Mouse (Mus musculus): ENCODE results near the gene Rab5b. TPM values are rescaled to one million over a fixed set of nuclear protein-coding genes. Genes with fewer than 3 reads are reported as not detected.

Gene Rab5b
- polyA plus RNA-seq, 1 experiment from 2014 or later, result 71.8 TPM

DNA sequence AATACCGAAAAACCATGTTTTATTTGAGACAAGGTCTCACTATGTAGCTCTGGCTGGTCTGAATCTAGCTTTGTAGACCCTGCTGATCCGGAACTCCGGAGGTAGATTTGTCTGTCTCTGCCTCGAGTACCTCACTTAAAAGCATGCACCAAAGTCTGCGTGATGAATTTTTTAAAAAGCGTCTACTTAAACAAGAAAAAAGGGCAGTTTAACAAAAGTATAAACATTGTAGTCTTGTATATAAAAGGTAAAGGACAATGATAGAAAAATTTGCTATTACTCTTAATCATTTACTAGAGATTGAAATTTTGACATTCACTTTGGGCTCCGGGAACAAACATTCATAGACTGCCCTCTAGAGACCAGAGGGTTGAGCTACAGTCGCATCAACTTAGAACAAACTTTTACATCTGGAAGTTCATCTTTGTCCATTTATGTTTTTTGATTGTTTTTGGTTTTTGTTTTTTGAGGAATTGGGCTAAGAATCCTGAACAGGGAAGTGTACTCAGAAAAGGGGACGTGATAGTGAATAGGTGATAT, 21.5 kb downstream of the Rab5b start:
- H3K9ac ChIP-seq (replicated peaks; ENCODE audit: low read depth), result no peak overlapping the region; the same call in 1 of the 2 replicates
- H3K27me3 ChIP-seq (replicated peaks; ENCODE audit: insufficient read depth, low read length), result no peaks in the 10 kb centered on the region
- peak overlapping the region; percentile 64 for H3K4me3 ChIP-seq (ENCODE audit: low read depth, low read length)
- peak; percentile 75 for TF ChIP-seq CTCF (IDR thresholded peaks at IDR 0.05)
- no peak for TF ChIP-seq EP300 (IDR thresholded peaks at IDR 0.05)
- peaks cover 6% of the 10 kb centered on the region; the same call in 1 of the 2 replicates for H3K4me1 ChIP-seq (ENCODE audit: insufficient read depth, low read depth, low read length)
- DNase-seq (ENCODE audit: low spot score), result peak; percentile 87
- no peaks in the 10 kb centered on the region; the same call in 1 of the 2 replicates for H3K36me3 ChIP-seq (ENCODE audit: insufficient read depth, low read length)
- ATAC-seq, result peak; percentile 23; the same call in 1 of the 2 replicates
- H3K27ac ChIP-seq (ENCODE audit: low read length), result peak overlapping the region; percentile 75
- H3K9me3 ChIP-seq (ENCODE audit: low read length), result no peaks in the 10 kb centered on the region
- WGBS, result 2% methylated on average over 9 of the region's 9 CpGs
- H3K4me2 ChIP-seq (replicated peaks; ENCODE audit: low read depth, low read length), result peak overlapping the region; percentile 80

DNA sequence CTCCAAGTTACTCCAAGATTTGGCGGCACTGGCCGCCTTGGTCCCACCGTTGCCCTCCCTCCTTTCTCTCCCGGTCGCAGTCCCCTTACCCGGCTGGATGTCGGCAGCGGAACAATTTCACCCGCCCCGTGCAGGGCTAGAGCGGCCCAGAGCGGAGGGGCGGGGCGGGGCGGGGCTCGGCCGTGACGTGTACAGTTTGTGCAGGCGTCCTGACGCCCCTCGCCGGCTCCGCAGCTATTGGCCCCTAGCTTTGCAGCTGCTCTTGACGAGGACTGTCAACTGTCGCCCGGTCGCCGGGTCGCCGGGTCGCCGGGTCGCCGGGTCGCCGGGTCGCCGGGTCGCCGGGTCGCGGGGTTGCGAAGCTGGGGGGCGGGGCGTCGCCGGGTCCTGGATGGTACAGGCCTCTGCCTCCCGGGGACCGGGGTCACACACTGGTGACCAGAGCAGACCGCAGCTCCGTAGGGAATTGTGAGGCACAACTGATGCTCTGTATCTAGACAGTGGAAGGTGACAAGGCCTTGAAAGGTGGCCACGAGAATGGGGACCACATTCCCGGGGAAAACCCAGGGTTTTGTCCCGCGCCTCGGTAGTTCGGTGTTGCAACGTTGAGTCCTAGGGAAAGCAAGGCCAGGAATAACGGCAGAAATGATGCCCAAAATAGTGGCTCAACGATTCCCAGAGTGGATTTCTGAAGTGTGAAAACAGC, 22.1 kb downstream of the Rab5b start, which contains the start of gene Suox:
TSS of gene Suox (minus strand) at position 311 of the 706 bp plus-strand sequence.
- no peaks in the 10 kb centered on the region for H3K9me3 ChIP-seq (ENCODE audit: low read length)
- H3K4me3 ChIP-seq (ENCODE audit: low read depth, low read length), result peak within 1 kb of the TSS; percentile 64
- H3K4me1 ChIP-seq (ENCODE audit: insufficient read depth, low read depth, low read length), result peaks cover 6% of the 10 kb centered on the region; the same call in 1 of the 2 replicates
- WGBS, result 0% methylated on average over 58 of the region's 60 CpGs
- DNase-seq (ENCODE audit: low spot score) (peak; percentile 93), ATAC-seq (peak; percentile 96)
- H3K27me3 ChIP-seq (replicated peaks; ENCODE audit: insufficient read depth, low read length), result no peaks in the 10 kb centered on the region
- no peaks in the 10 kb centered on the region for H3K36me3 ChIP-seq (ENCODE audit: insufficient read depth, low read length)
- H3K27ac ChIP-seq (ENCODE audit: low read length), result peak within 1 kb of the TSS; percentile 75
- H3K4me2 ChIP-seq (replicated peaks; ENCODE audit: low read depth, low read length), result peak within 1 kb of the TSS; percentile 80
- TF ChIP-seq EP300 (IDR thresholded peaks at IDR 0.05) (no peak), CTCF (IDR thresholded peaks at IDR 0.05) (no peak)
- peak within 1 kb of the TSS; percentile 42 for H3K9ac ChIP-seq (replicated peaks; ENCODE audit: low read depth)

DNA sequence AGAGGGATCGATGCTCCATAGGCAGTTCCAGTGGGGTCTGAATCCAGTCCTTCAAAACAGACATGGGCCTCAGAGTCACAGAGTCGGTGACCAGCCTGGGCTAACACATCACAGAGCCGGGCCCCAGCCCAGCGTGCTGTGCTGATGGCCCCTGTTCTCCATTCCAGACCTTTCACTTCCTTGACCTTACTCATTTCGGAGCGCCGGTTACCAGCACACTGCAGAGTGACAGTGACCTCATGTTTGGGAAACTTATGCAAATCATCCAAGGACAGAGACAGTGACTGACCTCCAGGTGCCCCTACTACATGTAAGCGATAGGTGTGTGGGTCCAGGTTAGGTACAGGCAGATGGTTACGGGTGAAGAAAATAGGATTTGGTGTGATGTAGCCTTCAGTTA, 24.9 kb downstream of the Rab5b start:
- Histone ChIP-seq H3K27me3 (replicated peaks; ENCODE audit: insufficient read depth, low read length) (no peaks in the 10 kb centered on the region), H3K4me2 (replicated peaks; ENCODE audit: low read depth, low read length) (no peak overlapping the region), H3K9me3 (ENCODE audit: low read length) (no peaks in the 10 kb centered on the region), H3K36me3 (ENCODE audit: insufficient read depth, low read length) (no peaks in the 10 kb centered on the region), H3K4me3 (ENCODE audit: low read depth, low read length) (no peak overlapping the region), H3K4me1 (ENCODE audit: insufficient read depth, low read depth, low read length) (peaks cover 6% of the 10 kb centered on the region; the same call in 1 of the 2 replicates), H3K9ac (replicated peaks; ENCODE audit: low read depth) (no peak overlapping the region), H3K27ac (ENCODE audit: low read length) (no peak overlapping the region)
- no peak for TF ChIP-seq EP300 (IDR thresholded peaks at IDR 0.05)
- TF ChIP-seq CTCF (IDR thresholded peaks at IDR 0.05), result no peak
- DNase-seq (ENCODE audit: low spot score), result no peak
- ATAC-seq, result no peak
- 91% methylated on average over 9 of the region's 9 CpGs for whole genome bisulfite sequencing

DNA sequence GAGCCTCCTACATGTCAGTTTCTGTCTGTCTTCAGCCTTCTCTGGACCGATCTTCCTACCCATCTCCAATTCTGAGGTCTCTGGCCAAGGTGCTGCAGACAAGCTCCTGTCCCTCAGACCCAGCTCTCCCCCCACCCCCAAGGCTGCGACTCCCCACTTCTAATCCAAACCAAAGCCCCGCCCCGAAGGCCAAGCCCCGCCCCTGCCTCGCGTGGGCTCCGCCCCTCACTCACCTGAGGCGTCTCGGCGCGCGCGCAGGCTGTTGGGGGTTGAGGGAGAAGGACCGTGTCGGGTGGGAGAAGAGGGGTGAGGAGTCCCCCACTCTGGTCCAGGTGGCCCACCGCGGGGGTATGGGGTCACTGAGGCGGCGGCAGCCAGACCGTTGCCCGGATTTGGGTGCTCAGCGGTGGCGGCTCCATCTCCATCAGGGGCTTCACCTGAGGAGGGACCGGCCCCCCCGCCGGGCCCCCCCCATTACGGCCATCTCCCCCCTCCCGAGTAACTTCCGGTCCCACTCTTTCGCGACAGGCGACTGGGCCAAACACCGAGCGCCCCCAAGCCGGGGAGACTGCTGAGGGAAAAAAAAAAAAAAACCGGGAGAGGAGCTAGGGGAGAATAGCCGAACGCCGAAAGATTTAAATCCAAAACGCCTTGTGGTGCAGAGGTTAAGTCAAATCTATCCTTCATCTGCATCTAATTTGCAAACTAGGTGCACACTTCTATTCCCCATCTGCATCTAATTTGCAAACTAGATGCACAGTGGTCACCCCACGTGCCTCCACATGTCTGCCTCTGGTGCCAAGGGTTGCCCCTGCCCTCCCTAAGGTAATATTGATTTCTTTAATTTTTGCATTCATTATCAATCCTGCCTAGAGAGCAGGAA, 27.0 kb downstream of the Rab5b start:
- 1% methylated on average over 34 of the region's 42 CpGs for WGBS
- Histone ChIP-seq H3K9ac (replicated peaks; ENCODE audit: low read depth) (peak overlapping the region; percentile 55), H3K4me2 (replicated peaks; ENCODE audit: low read depth, low read length) (peak overlapping the region; percentile 80), H3K36me3 (ENCODE audit: insufficient read depth, low read length) (no peaks in the 10 kb centered on the region), H3K4me3 (ENCODE audit: low read depth, low read length) (peak overlapping the region; percentile 53), H3K4me1 (ENCODE audit: insufficient read depth, low read depth, low read length) (peaks cover 6% of the 10 kb centered on the region; the same call in 1 of the 2 replicates), H3K9me3 (ENCODE audit: low read length) (no peaks in the 10 kb centered on the region), H3K27me3 (replicated peaks; ENCODE audit: insufficient read depth, low read length) (no peaks in the 10 kb centered on the region), H3K27ac (ENCODE audit: low read length) (peak overlapping the region; percentile 47; the same call in 1 of the 2 replicates)
- DNase-seq (ENCODE audit: low spot score) (peak; percentile 42), ATAC-seq (peak; percentile 49)
- TF ChIP-seq EP300 (IDR thresholded peaks at IDR 0.05), result no peak
- TF ChIP-seq CTCF (IDR thresholded peaks at IDR 0.05), result no peak

DNA sequence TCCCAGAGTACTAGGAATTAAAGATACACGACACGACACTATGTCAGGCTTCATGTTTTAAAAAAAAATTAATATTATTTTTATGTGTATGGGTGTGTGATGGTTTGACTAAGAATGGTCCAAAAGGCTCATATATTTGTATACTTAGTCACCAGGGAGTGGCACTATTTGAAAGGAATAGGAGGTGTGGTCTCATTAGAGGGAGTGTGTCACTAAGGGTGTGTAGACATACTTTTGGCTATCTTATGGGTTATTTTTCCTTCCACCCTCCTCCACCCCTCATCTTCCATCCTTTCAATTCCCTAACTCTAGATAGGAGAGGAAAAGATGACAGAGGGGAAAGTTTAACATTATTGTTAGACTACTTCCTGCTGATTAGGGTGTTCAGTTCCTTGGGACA, 30.3 kb downstream of the Rab5b start:
- no peak for TF ChIP-seq EP300 (IDR thresholded peaks at IDR 0.05)
- no peak for TF ChIP-seq CTCF (IDR thresholded peaks at IDR 0.05)
- DNase-seq (ENCODE audit: low spot score) (no peak), ATAC-seq (no peak)
- Histone ChIP-seq H3K27ac (ENCODE audit: low read length) (no peak overlapping the region), H3K4me3 (ENCODE audit: low read depth, low read length) (no peak overlapping the region), H3K4me2 (replicated peaks; ENCODE audit: low read depth, low read length) (no peak overlapping the region), H3K27me3 (replicated peaks; ENCODE audit: insufficient read depth, low read length) (no peaks in the 10 kb centered on the region), H3K4me1 (ENCODE audit: insufficient read depth, low read depth, low read length) (no peaks in the 10 kb centered on the region), H3K9me3 (ENCODE audit: low read length) (no peaks in the 10 kb centered on the region), H3K9ac (replicated peaks; ENCODE audit: low read depth) (no peak overlapping the region), H3K36me3 (ENCODE audit: insufficient read depth, low read length) (no peaks in the 10 kb centered on the region)
- WGBS, result 92% methylated on average over 2 of the region's 2 CpGs

DNA sequence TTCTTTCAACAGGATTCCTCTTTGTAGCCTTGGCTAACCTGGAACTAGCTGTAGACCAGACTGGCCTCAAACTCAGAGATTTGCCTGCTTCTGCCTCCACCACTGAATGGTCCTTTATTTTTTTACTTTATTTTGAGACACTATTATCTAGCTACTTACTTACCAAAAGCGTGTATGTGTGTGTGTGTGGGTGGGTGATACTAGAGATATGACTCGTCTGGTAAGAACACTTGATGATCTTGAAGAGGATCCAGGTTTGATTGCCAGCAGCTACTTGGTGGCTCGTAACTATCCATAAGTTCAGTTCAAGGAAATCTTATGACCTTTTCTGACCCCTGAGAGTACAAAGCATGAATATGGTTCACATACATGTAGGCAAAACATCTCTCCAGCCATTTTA, 30.8 kb downstream of the Rab5b start:
- TF ChIP-seq CTCF (IDR thresholded peaks at IDR 0.05) (no peak), EP300 (IDR thresholded peaks at IDR 0.05) (no peak)
- no peak overlapping the region for H3K4me2 ChIP-seq (replicated peaks; ENCODE audit: low read depth, low read length)
- no peaks in the 10 kb centered on the region for H3K9me3 ChIP-seq (ENCODE audit: low read length)
- H3K27me3 ChIP-seq (replicated peaks; ENCODE audit: insufficient read depth, low read length), result no peaks in the 10 kb centered on the region
- no peaks in the 10 kb centered on the region for H3K36me3 ChIP-seq (ENCODE audit: insufficient read depth, low read length)
- WGBS, result 64% methylated on average over 3 of the region's 3 CpGs
- H3K4me1 ChIP-seq (ENCODE audit: insufficient read depth, low read depth, low read length), result no peaks in the 10 kb centered on the region
- no peak overlapping the region for H3K9ac ChIP-seq (replicated peaks; ENCODE audit: low read depth)
- ATAC-seq, result no peak
- no peak overlapping the region for H3K4me3 ChIP-seq (ENCODE audit: low read depth, low read length)
- no peak overlapping the region for H3K27ac ChIP-seq (ENCODE audit: low read length)
- no peak for DNase-seq (ENCODE audit: low spot score)

Data from lung, postnatal 0 days (tissue).